Mouse (Mus musculus): ENCODE measurements at regions not wholly inside any gene's neighbourhood (a gene's known extent, or its start where the extent isn't known, plus 50 kb on each side); places are given as distances from the start of the nearest gene placed in this dataset.

DNA sequence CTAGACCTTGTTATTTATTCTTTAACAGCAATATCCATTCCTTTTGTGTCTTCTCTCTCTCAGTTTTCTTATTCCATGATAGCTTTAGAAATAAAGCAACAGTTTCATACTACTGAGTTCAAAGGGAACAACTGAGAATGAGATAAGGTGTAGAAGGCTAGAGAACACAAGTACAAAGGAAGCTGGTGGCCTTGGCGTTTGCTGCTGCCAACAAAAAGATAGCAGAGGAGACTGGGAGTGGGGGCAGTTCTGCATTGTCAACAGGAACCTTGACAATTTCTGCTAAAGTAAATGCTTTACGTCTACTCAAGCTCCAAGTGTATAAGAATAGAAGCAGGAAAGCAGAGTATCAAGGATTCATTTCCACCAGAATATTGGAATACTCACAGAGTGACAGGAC is 109.3 kb upstream of the B430305J03Rik start:
- in situ Hi-C loops (cut with MboI, MseI) = no loop called here

- in situ Hi-C loops (cut with MboI, MseI) = no loop called here
These were observed 101.4 kb upstream of the B430305J03Rik start for GRCm38 (mm10) chr3:61467158-61467557.

- in situ Hi-C loops (cut with MboI, MseI) = no loop called here
These were observed 100.9 kb upstream of the B430305J03Rik start for GRCm38 (mm10) chr3:61466641-61467040.

DNA sequence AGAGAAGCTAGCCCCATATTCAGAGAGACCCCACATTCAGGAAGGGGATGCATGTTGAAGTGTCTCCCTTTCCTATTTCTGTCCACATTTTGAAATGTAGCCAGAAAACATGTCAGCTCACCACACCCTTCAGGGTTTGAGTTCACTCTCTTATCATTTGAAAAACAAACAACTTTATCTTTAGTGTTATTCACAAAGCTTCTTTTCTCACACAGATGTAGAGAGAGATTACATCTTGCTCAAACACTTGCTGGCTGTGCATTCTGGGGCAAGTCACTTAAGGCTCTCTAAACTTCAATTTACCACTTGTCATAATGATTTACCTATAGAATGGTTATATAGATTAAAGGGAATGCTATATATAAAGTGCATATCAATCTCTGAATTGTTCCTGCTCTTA is 94.3 kb upstream of the B430305J03Rik start:
- in situ Hi-C loops (cut with MboI, MseI) = no loop called here

GRCm38 (mm10) chr3:61456598-61456997 is 90.8 kb upstream of the B430305J03Rik start:
- in situ Hi-C loops (cut with MboI, MseI) = no loop called here

DNA sequence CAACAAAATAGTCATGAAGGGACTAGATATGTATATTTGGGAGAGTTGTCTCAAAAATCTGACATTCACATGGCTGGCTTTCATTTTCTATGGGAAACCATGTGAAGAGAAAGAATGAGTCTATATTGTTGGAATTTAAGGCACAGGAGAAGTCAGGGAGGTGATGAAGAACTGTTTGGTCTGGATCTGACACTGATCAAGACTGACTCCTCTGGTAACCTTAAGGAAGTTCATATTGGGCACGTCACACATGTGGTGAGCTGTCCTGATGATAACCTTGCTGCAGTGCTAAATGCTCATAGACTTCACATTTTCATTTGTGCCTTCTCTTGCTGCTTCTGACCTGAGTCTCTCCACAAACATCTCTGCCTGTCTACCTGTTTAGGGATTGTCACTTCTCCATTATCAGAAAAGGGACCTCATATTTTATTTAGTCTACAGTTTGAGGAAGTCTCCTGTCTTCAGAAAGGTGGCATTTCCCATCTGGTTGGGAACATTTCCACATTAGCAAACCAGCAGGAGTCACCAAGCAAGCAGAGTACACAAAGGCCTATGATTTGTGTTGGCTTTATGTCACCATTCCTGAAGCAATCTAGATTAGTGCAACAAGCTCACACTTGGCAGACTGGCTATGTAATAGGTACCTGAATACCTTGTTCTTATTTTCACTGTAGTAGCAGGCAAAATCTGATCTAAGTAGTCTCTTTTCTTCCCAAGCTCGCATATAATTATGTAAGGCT is 76.4 kb upstream of the B430305J03Rik start:
- in situ Hi-C loops (cut with MboI, MseI) = no loop called here

GRCm38 (mm10) chr3:61441445-61441844 is 75.7 kb upstream of the B430305J03Rik start:
- in situ Hi-C loops (cut with MboI, MseI) = no loop called here

- in situ Hi-C loops (cut with MboI, MseI) = no loop called here
These were observed 63.0 kb upstream of the B430305J03Rik start for GRCm38 (mm10) chr3:61428713-61429112.

- in situ Hi-C loops (cut with MboI, MseI) = no loop called here
These were observed 58.2 kb upstream of the B430305J03Rik start for GRCm38 (mm10) chr3:61423945-61424344.

- in situ Hi-C loops (cut with MboI, MseI) = no loop called here
These were observed 54.0 kb upstream of the B430305J03Rik start for GRCm38 (mm10) chr3:61419706-61420105.

DNA sequence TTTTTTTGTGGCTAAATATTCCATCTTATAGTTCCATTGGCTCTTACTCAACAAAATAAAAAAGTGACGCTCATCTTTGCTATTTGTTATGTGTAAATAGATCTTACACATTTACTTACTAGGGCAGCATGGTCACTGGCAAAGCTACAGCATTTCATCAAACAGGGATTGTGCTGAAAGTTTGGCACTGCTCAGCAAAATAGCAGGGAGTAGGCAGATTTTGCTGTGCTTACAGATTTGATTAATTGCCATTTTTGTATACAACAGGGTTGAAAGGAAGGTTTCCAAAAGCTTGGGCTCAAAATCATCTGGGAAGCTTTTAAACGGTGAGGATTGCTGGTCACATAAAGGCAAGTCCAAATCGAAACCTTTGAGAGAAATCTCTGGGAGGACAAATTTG is 52.3 kb upstream of the B430305J03Rik start:
- in situ Hi-C loops (cut with MboI, MseI) = no loop called here
